Mouse (Mus musculus) C2C12 (cell line): ENCODE measurements around the gene Marcksl1.

Experiments used
- CTCF ChIP-seq: IDR thresholded peaks from one replicate; pipeline ENCODE4 v1.5.1; 2011; ENCODE audit not compliant: control insufficient read depth, insufficient read depth, insufficient read length
- MYOD1 ChIP-seq: IDR thresholded peaks from one replicate; pipeline ENCODE4 v1.6.1; 2011; ENCODE audit warnings: low read depth; ENCODE audit not compliant: control insufficient read depth, insufficient read length

- TF ChIP-seq MYOD1 (no peak), CTCF (no peak)
These were observed 5.7 kb upstream of the Marcksl1 start for GRCm38 (mm10) chr4:129507434-129508236.
